Mouse (Mus musculus) limb, embryonic 15.5 days (tissue): ENCODE measurements around the gene Kcnh2. TPM values are rescaled to one million over a fixed set of nuclear protein-coding genes. Genes with fewer than 3 reads are reported as not detected.

Source experiments
- ATAC-seq: fragments of 200-750 bp; cut with Nextera tagmentation; 2 replicates; pipeline ENCODE4 v1.8.0; 2017; ENCODE audit warnings: low read depth, moderate TSS enrichment; ENCODE audit not compliant: insufficient number of reproducible peaks, low FRiP score, low TSS enrichment
- H3K27ac ChIP-seq: fragments of 300-500 bp; sonication (generic); 2 replicates; pipeline ENCODE4 v1.5.1; 2015; ENCODE audit warnings: moderate library complexity, mild to moderate bottlenecking, inconsistent platforms
- H3K27me3 ChIP-seq: fragments of 300-500 bp; sonication (generic); 2 replicates; pipeline ENCODE4 v1.6.1; 2015; ENCODE audit warnings: inconsistent platforms
- H3K36me3 ChIP-seq: fragments of 300-500 bp; sonication (generic); 2 replicates; pipeline ENCODE4 v1.6.1; 2015; ENCODE audit warnings: inconsistent platforms
- H3K4me1 ChIP-seq: fragments of 300-500 bp; sonication (generic); 2 replicates; pipeline ENCODE4 v1.6.1; 2015; ENCODE audit warnings: inconsistent platforms
- H3K4me2 ChIP-seq: fragments of 300-500 bp; sonication (generic); 2 replicates; pipeline ENCODE4 v1.6.1; 2015; ENCODE audit warnings: mild to moderate bottlenecking, inconsistent platforms
- H3K4me3 ChIP-seq: fragments of 300-500 bp; sonication (generic); 2 replicates; pipeline ENCODE4 v1.5.1; 2015; ENCODE audit warnings: mild to moderate bottlenecking, inconsistent platforms
- H3K9ac ChIP-seq: fragments of 300-500 bp; sonication (generic); 2 replicates; pipeline ENCODE4 v1.6.1; 2015; ENCODE audit warnings: inconsistent platforms
- H3K9me3 ChIP-seq: fragments of 300-500 bp; sonication (generic); 2 replicates; pipeline ENCODE4 v1.6.1; 2016; ENCODE audit warnings: inconsistent platforms
- WGBS: fragments of 180-500 bp; shearing (Covaris S2); methylation state at CpG from one replicate; pipeline ENCODE4 v1.1.7; 2015; 5-methylcytosine and 5-hydroxymethylcytosine counted together
- polyA plus RNA-seq: library from polyadenylated mRNA; unstranded; fragments of >200 nt; fragmentation: Nextera tagmentation; extraction: Ambion mirVana; gene quantifications from 2 replicates; pipeline ENCODE4 v1.2.1, GENCODE M21; 2015

Gene Kcnh2
- polyA plus RNA-seq, 1 experiment from 2014 or later = 3.5 TPM

GRCm38 (mm10) chr5:24326842-24327417 is 24.5 kb downstream of the Kcnh2 start:
- Histone ChIP-seq H3K36me3 (no peaks in the 10 kb centered on the region), H3K27me3 (peaks cover 40% of the 10 kb centered on the region), H3K9ac (no peak overlapping the region), H3K4me2 (no peak overlapping the region), H3K27ac (no peak overlapping the region), H3K4me1 (peaks cover 43% of the 10 kb centered on the region), H3K9me3 (no peaks in the 10 kb centered on the region), H3K4me3 (no peak overlapping the region)
- WGBS = 61% methylated on average over 4 of the region's 4 CpGs
- ATAC-seq = no peak

- Histone ChIP-seq H3K27me3 (peaks cover 40% of the 10 kb centered on the region), H3K4me1 (peaks cover 48% of the 10 kb centered on the region), H3K4me3 (no peak overlapping the region), H3K9ac (no peak overlapping the region), H3K36me3 (no peaks in the 10 kb centered on the region), H3K4me2 (no peak overlapping the region), H3K27ac (no peak overlapping the region), H3K9me3 (no peaks in the 10 kb centered on the region)
- WGBS = 92% methylated on average over 15 of the region's 15 CpGs
- ATAC-seq = no peak
Observed at GRCm38 (mm10) chr5:24326166-24326841, 25.1 kb downstream of the Kcnh2 start.

- H3K4me1 ChIP-seq = peaks cover 58% of the 10 kb centered on the region
- WGBS = 41% methylated on average over 14 of the region's 14 CpGs
- no peak overlapping the region for H3K4me3 ChIP-seq
- H3K27ac ChIP-seq = no peak overlapping the region
- H3K36me3 ChIP-seq = no peaks in the 10 kb centered on the region
- no peak for ATAC-seq
- H3K9me3 ChIP-seq = no peaks in the 10 kb centered on the region
- peaks cover 40% of the 10 kb centered on the region for H3K27me3 ChIP-seq
- H3K9ac ChIP-seq = no peak overlapping the region
- no peak overlapping the region for H3K4me2 ChIP-seq
Observed at GRCm38 (mm10) chr5:24325251-24325650, 26.2 kb downstream of the Kcnh2 start.

- peaks cover 40% of the 10 kb centered on the region for H3K27me3 ChIP-seq
- H3K4me2 ChIP-seq = no peak overlapping the region
- peaks cover 35% of the 10 kb centered on the region for H3K4me1 ChIP-seq
- ATAC-seq = 0 out of 2 replicates have a peak, but pooled peaks have one; percentile 20
- H3K36me3 ChIP-seq = no peaks in the 10 kb centered on the region
- no peak overlapping the region for H3K9ac ChIP-seq
- no peak overlapping the region for H3K4me3 ChIP-seq
- no peak overlapping the region for H3K27ac ChIP-seq
- no peaks in the 10 kb centered on the region for H3K9me3 ChIP-seq
- 17% methylated on average over 20 of the region's 22 CpGs for WGBS
Observed at GRCm38 (mm10) chr5:24321711-24322682, 29.4 kb downstream of the Kcnh2 start.

GRCm38 (mm10) chr5:24320894-24321293 is 30.5 kb downstream of the Kcnh2 start:
- WGBS = 53% methylated on average over 5 of the region's 5 CpGs

GRCm38 (mm10) chr5:24320467-24320813 is 31.0 kb downstream of the Kcnh2 start:
- peaks cover 29% of the 10 kb centered on the region; the same call in 1 of the 2 replicates for H3K27me3 ChIP-seq
- no peak overlapping the region for H3K9ac ChIP-seq
- H3K4me1 ChIP-seq = peaks cover 30% of the 10 kb centered on the region
- ATAC-seq = no peak
- no peaks in the 10 kb centered on the region for H3K9me3 ChIP-seq
- no peaks in the 10 kb centered on the region for H3K36me3 ChIP-seq
- H3K27ac ChIP-seq = peak overlapping the region; percentile 57; the same call in 1 of the 2 replicates
- 0 out of 2 replicates have a peak overlapping the region, but pooled peaks have one; percentile 4 for H3K4me3 ChIP-seq
- WGBS = 38% methylated on average over 6 of the region's 6 CpGs
- H3K4me2 ChIP-seq = peak overlapping the region; percentile 30

More at GRCm38 (mm10) chr5:24320894-24321293, 30.5 kb downstream of the Kcnh2 start:
- Histone ChIP-seq H3K4me1 (peaks cover 33% of the 10 kb centered on the region), H3K4me3 (no peak overlapping the region), H3K4me2 (peak overlapping the region; percentile 30; the same call in 1 of the 2 replicates), H3K27me3 (peaks cover 33% of the 10 kb centered on the region; the same call in 1 of the 2 replicates), H3K36me3 (no peaks in the 10 kb centered on the region), H3K9me3 (no peaks in the 10 kb centered on the region), H3K9ac (no peak overlapping the region), H3K27ac (no peak overlapping the region)
- no peak for ATAC-seq

- Histone ChIP-seq H3K4me3 (0 out of 2 replicates have a peak overlapping the region, but pooled peaks have one; percentile 4), H3K9ac (no peak overlapping the region), H3K36me3 (no peaks in the 10 kb centered on the region), H3K4me2 (peak overlapping the region; percentile 30), H3K27ac (peak overlapping the region; percentile 57; the same call in 1 of the 2 replicates), H3K4me1 (peaks cover 28% of the 10 kb centered on the region), H3K9me3 (no peaks in the 10 kb centered on the region), H3K27me3 (peaks cover 25% of the 10 kb centered on the region; the same call in 1 of the 2 replicates)
- 14% methylated on average over 13 of the region's 13 CpGs for WGBS
- no peak for ATAC-seq
Observed at GRCm38 (mm10) chr5:24319776-24320466, 31.5 kb downstream of the Kcnh2 start.

- peaks cover 7% of the 10 kb centered on the region for H3K9me3 ChIP-seq
- no peaks in the 10 kb centered on the region for H3K36me3 ChIP-seq
- no peaks in the 10 kb centered on the region for H3K4me1 ChIP-seq
- H3K4me2 ChIP-seq = no peak overlapping the region
- no peak overlapping the region for H3K4me3 ChIP-seq
- H3K9ac ChIP-seq = no peak overlapping the region
- H3K27me3 ChIP-seq = no peaks in the 10 kb centered on the region
- no peak overlapping the region for H3K27ac ChIP-seq
- no peak for ATAC-seq
- WGBS = 81% methylated on average over 2 of the region's 2 CpGs
Observed at GRCm38 (mm10) chr5:24309223-24309622, 42.2 kb downstream of the Kcnh2 start.

- no peaks in the 10 kb centered on the region for H3K4me1 ChIP-seq
- no peaks in the 10 kb centered on the region for H3K27me3 ChIP-seq
- no peak overlapping the region for H3K4me3 ChIP-seq
- no peak overlapping the region for H3K27ac ChIP-seq
- H3K36me3 ChIP-seq = no peaks in the 10 kb centered on the region
- H3K9me3 ChIP-seq = 0 out of 2 replicates have a peak, but pooled peaks cover 1% of the 10 kb centered on the region
- H3K9ac ChIP-seq = no peak overlapping the region
- 75% methylated on average over 7 of the region's 7 CpGs for WGBS
- ATAC-seq = no peak
- no peak overlapping the region for H3K4me2 ChIP-seq
Observed at GRCm38 (mm10) chr5:24308621-24309020, 42.8 kb downstream of the Kcnh2 start.

GRCm38 (mm10) chr5:24307118-24307777 is 44.2 kb downstream of the Kcnh2 start:
- Histone ChIP-seq H3K9me3 (no peaks in the 10 kb centered on the region), H3K36me3 (no peaks in the 10 kb centered on the region), H3K4me2 (no peak overlapping the region), H3K4me1 (no peaks in the 10 kb centered on the region), H3K27ac (no peak overlapping the region), H3K4me3 (no peak overlapping the region), H3K9ac (no peak overlapping the region), H3K27me3 (no peaks in the 10 kb centered on the region)
- no peak for ATAC-seq
- WGBS = 48% methylated on average over 5 of the region's 5 CpGs

- Histone ChIP-seq H3K9me3 (no peaks in the 10 kb centered on the region), H3K36me3 (no peaks in the 10 kb centered on the region), H3K4me3 (no peak overlapping the region), H3K9ac (no peak overlapping the region), H3K27ac (no peak overlapping the region), H3K27me3 (no peaks in the 10 kb centered on the region), H3K4me1 (no peaks in the 10 kb centered on the region), H3K4me2 (no peak overlapping the region)
- 61% methylated on average over 3 of the region's 3 CpGs for WGBS
- ATAC-seq = no peak
Observed at GRCm38 (mm10) chr5:24303199-24303598, 48.2 kb downstream of the Kcnh2 start.
